Mouse (Mus musculus): ENCODE results near the gene Bglap2. TPM values are rescaled to one million over a fixed set of nuclear protein-coding genes. Genes with fewer than 3 reads are reported as not detected.
A peak's percentile ranks its signal among the peaks of the same experiment; 100 is the strongest.

Bglap2 gene
- total and polyA plus RNA-seq, 2 experiments from 2014 or later: 9.2 TPM; not detected in 1

DNA sequence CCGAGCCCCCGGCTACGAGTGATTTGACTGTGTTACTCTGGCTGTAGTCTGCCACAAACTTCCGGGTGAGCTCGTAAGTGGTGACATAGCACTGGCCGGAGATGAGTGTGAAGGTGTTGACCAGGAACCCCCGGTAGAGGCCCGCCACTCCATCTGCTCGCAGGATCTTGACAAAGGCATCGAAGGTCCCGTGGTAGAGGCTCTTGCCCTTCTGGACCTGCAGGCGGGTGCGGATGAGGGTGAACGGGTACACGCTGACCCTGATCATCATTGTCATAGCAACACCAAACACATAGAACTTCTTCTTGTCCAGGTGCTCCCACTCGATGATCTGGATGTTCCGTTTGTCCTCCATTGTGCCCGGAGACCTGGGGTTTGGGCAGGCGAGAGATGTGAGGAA, 42.3 kb upstream of the Bglap2 start:
- H3K9me3 ChIP-seq (ENCODE audit: low read length): no peaks in the 10 kb centered on the region
- no peak for ATAC-seq
- no peak for DNase-seq
- H3K4me3 ChIP-seq (ENCODE audit: low read depth, low read length): no peak overlapping the region
- H3K4me1 ChIP-seq (ENCODE audit: insufficient read depth): peaks cover 15% of the 10 kb centered on the region
- peaks cover 50% of the 10 kb centered on the region for H3K36me3 ChIP-seq (ENCODE audit: insufficient read depth)
- H3K9ac ChIP-seq: no peak overlapping the region
- H3K27me3 ChIP-seq (ENCODE audit: insufficient read depth, low read length): no peaks in the 10 kb centered on the region
- H3K4me2 ChIP-seq (ENCODE audit: low read depth): no peak overlapping the region
- no peak overlapping the region for H3K27ac ChIP-seq (ENCODE audit: low read depth, low read length)
- no peak for TF ChIP-seq CTCF (IDR thresholded peaks at IDR 0.05; ENCODE audit: low read depth)
- WGBS: 94% methylated on average over 19 of the region's 19 CpGs

- no peak for TF ChIP-seq CTCF (IDR thresholded peaks at IDR 0.05; ENCODE audit: low read depth)
- H3K4me1 ChIP-seq (ENCODE audit: insufficient read depth): peaks cover 6% of the 10 kb centered on the region; the same call in 1 of the 2 replicates
- H3K36me3 ChIP-seq (ENCODE audit: insufficient read depth): peaks cover 74% of the 10 kb centered on the region
- no peaks in the 10 kb centered on the region for H3K27me3 ChIP-seq (ENCODE audit: insufficient read depth, low read length)
- no peak for ATAC-seq
- WGBS: 87% methylated on average over 6 of the region's 6 CpGs
- H3K27ac ChIP-seq (ENCODE audit: low read depth, low read length): no peak overlapping the region
- H3K4me3 ChIP-seq (ENCODE audit: low read depth, low read length): no peak overlapping the region
- no peak overlapping the region for H3K4me2 ChIP-seq (ENCODE audit: low read depth)
- no peaks in the 10 kb centered on the region for H3K9me3 ChIP-seq (ENCODE audit: low read length)
- no peak overlapping the region for H3K9ac ChIP-seq
- DNase-seq: no peak
Observed at GRCm38 (mm10) chr3:88418016-88418415, 39.5 kb upstream of the Bglap2 start.

DNA sequence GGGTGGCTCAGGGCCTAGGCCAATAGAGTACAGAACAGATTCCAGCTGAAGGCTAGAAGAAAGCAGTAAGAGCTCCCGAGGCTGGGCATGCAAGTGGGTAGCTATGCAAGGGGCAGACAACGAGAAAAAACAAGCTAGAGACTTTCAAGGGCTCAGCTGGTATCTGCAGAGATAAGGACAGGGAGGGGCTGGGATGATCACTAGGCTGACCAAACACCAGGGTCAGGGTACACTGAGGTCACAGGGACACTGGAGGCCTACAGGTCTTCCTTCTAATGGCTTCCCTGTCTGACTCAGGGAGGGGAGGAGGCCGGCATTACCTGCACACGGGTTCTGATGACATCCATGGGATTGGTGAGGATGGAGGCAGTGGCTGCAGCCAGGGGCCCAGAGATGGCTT, 37.2 kb upstream of the Bglap2 start:
- no peak for TF ChIP-seq CTCF (IDR thresholded peaks at IDR 0.05; ENCODE audit: low read depth)
- Histone ChIP-seq H3K4me3 (ENCODE audit: low read depth, low read length) (no peak overlapping the region), H3K27ac (ENCODE audit: low read depth, low read length) (no peak overlapping the region), H3K9ac (no peak overlapping the region), H3K4me1 (ENCODE audit: insufficient read depth) (peaks cover 1% of the 10 kb centered on the region; the same call in 1 of the 2 replicates), H3K4me2 (ENCODE audit: low read depth) (no peak overlapping the region), H3K27me3 (ENCODE audit: insufficient read depth, low read length) (no peaks in the 10 kb centered on the region), H3K9me3 (ENCODE audit: low read length) (no peaks in the 10 kb centered on the region), H3K36me3 (ENCODE audit: insufficient read depth) (peaks cover 85% of the 10 kb centered on the region)
- ATAC-seq: no peak
- 86% methylated on average over 4 of the region's 4 CpGs for WGBS
- no peak for DNase-seq

- 91% methylated on average over 11 of the region's 11 CpGs for WGBS
- ATAC-seq (no peak), DNase-seq (no peak)
- Histone ChIP-seq H3K27ac (ENCODE audit: low read depth, low read length) (no peak overlapping the region), H3K36me3 (ENCODE audit: insufficient read depth) (peaks cover 59% of the 10 kb centered on the region), H3K4me3 (ENCODE audit: low read depth, low read length) (no peak overlapping the region), H3K4me2 (ENCODE audit: low read depth) (no peak overlapping the region), H3K4me1 (ENCODE audit: insufficient read depth) (peaks cover 7% of the 10 kb centered on the region; the same call in 1 of the 2 replicates), H3K9me3 (ENCODE audit: low read length) (no peaks in the 10 kb centered on the region), H3K27me3 (ENCODE audit: insufficient read depth, low read length) (no peaks in the 10 kb centered on the region), H3K9ac (no peak overlapping the region)
- TF ChIP-seq CTCF (IDR thresholded peaks at IDR 0.05; ENCODE audit: low read depth): no peak
Observed at GRCm38 (mm10) chr3:88412636-88413035, 34.1 kb upstream of the Bglap2 start.

DNA sequence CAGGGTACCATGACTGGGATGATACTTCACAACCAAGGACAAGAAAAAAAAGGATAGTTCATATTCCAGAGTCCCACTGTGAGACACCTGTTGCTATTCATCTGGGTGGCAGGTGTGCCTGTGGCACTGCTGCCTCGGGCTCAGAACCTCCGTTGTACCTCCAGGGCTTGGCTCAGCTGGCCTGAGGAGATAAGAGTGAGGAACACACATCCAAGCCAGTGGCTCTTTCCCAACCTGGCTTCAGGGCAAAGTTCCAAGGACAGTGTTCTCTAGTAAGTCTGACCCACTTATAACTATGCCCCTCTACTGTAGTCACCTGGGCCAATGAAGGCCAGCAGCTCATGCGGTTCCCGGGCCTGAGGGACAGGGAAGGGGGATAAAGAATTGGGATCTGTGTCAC, 33.2 kb upstream of the Bglap2 start:
- Histone ChIP-seq H3K4me2 (ENCODE audit: low read depth) (no peak overlapping the region), H3K9me3 (ENCODE audit: low read length) (no peaks in the 10 kb centered on the region), H3K36me3 (ENCODE audit: insufficient read depth) (peaks cover 53% of the 10 kb centered on the region), H3K27ac (ENCODE audit: low read depth, low read length) (no peak overlapping the region), H3K9ac (no peak overlapping the region), H3K4me3 (ENCODE audit: low read depth, low read length) (no peak overlapping the region), H3K27me3 (ENCODE audit: insufficient read depth, low read length) (no peaks in the 10 kb centered on the region), H3K4me1 (ENCODE audit: insufficient read depth) (peaks cover 7% of the 10 kb centered on the region; the same call in 1 of the 2 replicates)
- no peak for ATAC-seq
- no peak for TF ChIP-seq CTCF (IDR thresholded peaks at IDR 0.05; ENCODE audit: low read depth)
- WGBS: 94% methylated on average over 4 of the region's 4 CpGs
- DNase-seq: no peak

DNA sequence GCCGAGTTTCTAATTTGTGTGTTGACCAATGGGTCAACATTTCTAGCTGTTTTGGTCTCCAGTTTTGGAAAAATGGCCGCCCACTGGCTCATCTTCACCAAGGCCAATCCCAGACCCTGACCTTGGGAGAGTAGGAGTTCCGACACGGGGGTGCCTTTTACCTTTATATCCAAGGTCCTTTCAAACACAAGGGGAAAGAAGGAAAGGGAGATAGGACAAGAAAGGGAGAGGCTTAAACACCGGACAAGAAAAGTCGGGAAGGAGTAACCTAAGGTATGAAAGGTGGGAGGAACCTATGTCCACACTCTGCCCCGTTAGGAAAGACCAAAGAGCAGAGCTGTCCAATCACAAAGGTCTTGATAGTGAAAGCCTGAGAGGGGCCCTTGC, 32.1 kb upstream of the Bglap2 start:
- peak overlapping the region; percentile 63 for H3K4me2 ChIP-seq (ENCODE audit: low read depth)
- peaks cover 7% of the 10 kb centered on the region; the same call in 1 of the 2 replicates for H3K4me1 ChIP-seq (ENCODE audit: insufficient read depth)
- no peak for TF ChIP-seq CTCF (IDR thresholded peaks at IDR 0.05; ENCODE audit: low read depth)
- 0 out of 2 replicates have a peak overlapping the region, but pooled peaks have one; percentile 73 for H3K9ac ChIP-seq
- WGBS: 23% methylated on average over 7 of the region's 7 CpGs
- H3K27me3 ChIP-seq (ENCODE audit: insufficient read depth, low read length): no peaks in the 10 kb centered on the region
- peak overlapping the region; percentile 90; the same call in 1 of the 2 replicates for H3K27ac ChIP-seq (ENCODE audit: low read depth, low read length)
- H3K4me3 ChIP-seq (ENCODE audit: low read depth, low read length): peak overlapping the region; percentile 70
- H3K36me3 ChIP-seq (ENCODE audit: insufficient read depth): peaks cover 42% of the 10 kb centered on the region
- DNase-seq (no peak), ATAC-seq (no peak)
- no peaks in the 10 kb centered on the region for H3K9me3 ChIP-seq (ENCODE audit: low read length)

DNA sequence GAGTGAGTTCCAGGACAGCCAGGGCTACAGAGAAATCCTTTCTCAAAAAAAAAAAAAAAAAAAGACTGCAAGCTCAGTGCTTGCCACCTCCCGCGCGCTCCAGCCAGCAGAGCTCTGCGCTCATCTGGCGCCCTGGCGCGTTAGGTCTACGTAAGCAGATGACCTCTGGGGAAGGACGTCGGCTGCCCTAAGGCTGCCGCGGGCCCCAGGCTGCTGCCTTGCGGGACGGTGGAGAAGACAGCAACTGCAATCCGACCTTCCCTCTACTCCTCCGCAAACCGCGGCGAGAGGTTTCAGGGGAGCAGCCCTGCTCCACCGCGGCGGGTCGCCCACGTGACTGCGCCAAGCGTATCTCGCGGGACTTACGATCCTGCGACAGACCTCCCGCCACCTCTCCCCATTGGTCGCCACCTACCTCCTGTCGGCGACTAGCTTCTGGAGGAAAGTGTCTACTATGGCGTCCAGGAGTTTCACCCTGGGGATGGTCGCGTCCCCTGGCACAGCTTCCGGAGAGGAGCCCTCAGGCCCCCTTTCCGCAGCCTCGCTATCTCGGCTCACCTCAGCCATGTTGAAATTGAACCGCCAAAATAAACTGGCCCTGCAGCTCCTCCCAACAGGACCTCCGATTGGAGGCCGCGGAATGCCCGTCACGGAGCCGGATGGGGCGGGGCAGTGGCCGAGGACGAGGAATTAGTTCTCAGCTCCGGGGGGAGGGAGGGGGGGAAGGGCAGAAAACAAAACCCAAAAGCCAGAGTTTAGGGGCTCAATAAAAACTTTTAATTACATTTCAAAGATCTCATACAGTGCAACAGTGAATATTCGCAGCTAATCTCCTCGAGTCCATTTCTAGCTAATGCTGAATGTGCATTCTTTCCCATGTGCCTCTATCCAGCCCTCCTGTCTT, 31.5 kb upstream of the Bglap2 start, which contains the start of gene Pmf1:
Gene Pmf1 (minus strand): TSS at position 591 of the 904 bp plus-strand sequence.
- ATAC-seq (peak; percentile 97), DNase-seq (peak; percentile 93)
- peak within 1 kb of the TSS; percentile 73 for H3K9ac ChIP-seq
- H3K4me1 ChIP-seq (ENCODE audit: insufficient read depth): peaks cover 7% of the 10 kb centered on the region; the same call in 1 of the 2 replicates
- H3K27ac ChIP-seq (ENCODE audit: low read depth, low read length): peak within 1 kb of the TSS; percentile 90
- peak within 1 kb of the TSS; percentile 63 for H3K4me2 ChIP-seq (ENCODE audit: low read depth)
- no peaks in the 10 kb centered on the region for H3K27me3 ChIP-seq (ENCODE audit: insufficient read depth, low read length)
- under 1% methylated on average over 52 of the region's 54 CpGs for WGBS
- H3K36me3 ChIP-seq (ENCODE audit: insufficient read depth): peaks cover 36% of the 10 kb centered on the region
- H3K9me3 ChIP-seq (ENCODE audit: low read length): no peaks in the 10 kb centered on the region
- H3K4me3 ChIP-seq (ENCODE audit: low read depth, low read length): peak within 1 kb of the TSS; percentile 70
- TF ChIP-seq CTCF (IDR thresholded peaks at IDR 0.05; ENCODE audit: low read depth): 0 out of 2 replicates have a peak, but pooled peaks have one; percentile 9
